Mouse (Mus musculus) layer of hippocampus, adult 9-10 months (tissue): ENCODE data around the gene Fbln5.

ENCODE experiments used
- DNase-seq: peaks from one replicate; pipeline ENCODE4 v3.0.0; 2022; ENCODE audit warnings: low spot score

Fbln5 gene

GRCm38 (mm10) chr12:101818608-101819370 lies at the start of gene Fbln5:
Gene Fbln5 (minus strand): TSS chr12:101819055.
- DNase-seq, result no peak

DNA sequence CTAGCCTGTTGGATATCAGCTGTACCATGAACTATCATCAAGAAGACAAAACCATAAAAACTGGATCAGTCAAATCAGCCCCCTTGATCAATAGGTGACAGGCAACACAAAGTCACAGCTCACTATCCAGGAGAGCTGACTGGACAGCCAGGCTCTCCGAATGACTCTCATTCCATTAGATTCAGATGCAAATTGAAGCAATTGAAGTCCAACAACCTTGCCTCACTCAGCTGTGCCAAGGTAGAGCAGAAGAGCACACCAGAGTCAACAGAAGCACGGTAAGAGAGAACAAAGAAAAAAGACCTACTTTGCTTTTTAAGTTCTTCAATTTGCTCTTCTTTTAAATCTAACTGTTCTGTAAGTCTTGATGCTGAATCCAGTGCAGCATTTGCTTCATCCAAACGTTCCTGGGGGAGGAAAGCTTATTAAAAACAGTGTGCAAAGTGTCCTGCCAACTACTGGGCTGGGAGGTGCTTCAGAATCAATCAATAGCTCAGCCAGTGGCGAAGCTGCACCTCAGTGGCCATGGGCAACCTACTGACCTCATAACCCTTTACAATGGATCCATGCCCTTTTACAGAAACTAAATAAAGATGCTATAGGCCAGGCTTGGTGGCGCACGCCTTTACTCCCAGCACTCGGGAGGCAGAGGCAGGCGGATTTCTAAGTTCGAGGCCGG lies 43.6 kb upstream of the Fbln5 start:
- DNase-seq, result no peak

DNA sequence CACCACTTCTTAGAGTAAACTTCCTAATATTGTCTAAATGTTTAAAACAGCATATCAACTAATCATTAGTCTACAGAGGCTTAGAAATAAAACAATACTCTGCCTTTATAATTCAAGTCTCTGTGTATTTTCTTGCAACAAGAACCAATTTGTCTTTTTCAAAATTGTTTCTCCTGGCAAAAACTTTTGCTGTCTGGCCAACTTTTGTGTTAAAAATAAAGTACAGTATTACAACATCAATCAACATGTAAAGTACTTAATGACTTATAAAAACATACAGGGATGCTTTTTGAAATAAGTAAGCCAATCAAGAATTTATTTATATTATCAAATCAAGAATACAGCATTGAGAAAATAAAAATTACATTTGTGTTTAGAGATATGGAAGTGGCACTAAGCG lies 41.4 kb upstream of the Fbln5 start:
- DNase-seq, result no peak

- no peak for DNase-seq
These were observed 39.2 kb upstream of the Fbln5 start for GRCm38 (mm10) chr12:101858011-101858410.

- DNase-seq, result no peak
These were observed 35.5 kb upstream of the Fbln5 start for GRCm38 (mm10) chr12:101854336-101854735.

DNA sequence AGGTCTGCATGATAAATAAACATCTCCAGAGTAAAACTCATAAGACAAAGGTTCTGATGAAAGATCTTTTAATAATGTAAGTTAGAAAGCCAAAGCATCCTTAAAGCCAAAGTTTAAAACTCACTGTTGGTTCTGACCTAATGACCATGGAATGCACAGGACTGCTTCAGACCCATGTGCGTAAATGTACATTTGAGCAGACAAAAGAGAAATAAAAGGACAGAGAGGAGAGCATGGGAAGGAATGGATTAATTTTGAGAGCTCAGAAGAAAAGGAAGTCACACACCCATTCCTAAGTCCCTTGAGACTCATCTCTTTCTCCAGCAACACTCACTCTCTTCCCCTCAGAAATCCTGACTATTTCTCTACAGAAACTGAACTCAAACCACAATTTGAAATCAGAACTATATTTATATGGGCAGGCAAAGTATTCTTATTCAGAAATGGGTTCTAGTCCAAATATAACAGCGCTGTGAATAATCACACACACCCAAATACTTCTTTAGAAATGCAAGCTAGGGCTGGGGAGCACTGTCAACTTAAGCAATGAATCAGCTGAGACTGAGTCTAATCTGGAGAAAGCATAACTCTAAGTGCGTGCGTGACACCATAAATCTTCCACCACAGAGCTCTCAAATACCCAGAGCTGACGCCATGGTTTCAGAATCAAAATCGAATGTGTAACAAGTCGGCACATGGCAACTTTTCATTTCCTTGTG lies 33.1 kb upstream of the Fbln5 start:
- DNase-seq, result no peak

DNA sequence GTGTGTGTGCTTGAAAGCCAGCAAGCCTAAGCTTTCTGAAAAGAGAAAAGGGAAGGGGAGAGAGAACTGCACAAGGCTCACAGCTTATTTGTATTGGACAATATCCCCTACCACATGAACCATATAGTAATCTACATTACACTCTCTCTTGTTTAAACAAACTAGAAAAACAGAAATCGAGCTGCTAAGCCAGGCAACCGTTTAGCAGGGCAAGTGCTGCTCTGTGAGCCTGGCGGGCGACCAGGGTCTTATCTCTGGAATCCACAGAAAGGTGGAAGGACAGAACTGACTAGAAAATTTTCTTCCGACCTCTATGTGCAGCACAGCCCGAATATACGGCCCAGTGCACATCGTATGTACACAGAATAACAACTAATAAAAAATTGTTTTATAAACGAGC lies 32.5 kb upstream of the Fbln5 start:
- no peak for DNase-seq

DNA sequence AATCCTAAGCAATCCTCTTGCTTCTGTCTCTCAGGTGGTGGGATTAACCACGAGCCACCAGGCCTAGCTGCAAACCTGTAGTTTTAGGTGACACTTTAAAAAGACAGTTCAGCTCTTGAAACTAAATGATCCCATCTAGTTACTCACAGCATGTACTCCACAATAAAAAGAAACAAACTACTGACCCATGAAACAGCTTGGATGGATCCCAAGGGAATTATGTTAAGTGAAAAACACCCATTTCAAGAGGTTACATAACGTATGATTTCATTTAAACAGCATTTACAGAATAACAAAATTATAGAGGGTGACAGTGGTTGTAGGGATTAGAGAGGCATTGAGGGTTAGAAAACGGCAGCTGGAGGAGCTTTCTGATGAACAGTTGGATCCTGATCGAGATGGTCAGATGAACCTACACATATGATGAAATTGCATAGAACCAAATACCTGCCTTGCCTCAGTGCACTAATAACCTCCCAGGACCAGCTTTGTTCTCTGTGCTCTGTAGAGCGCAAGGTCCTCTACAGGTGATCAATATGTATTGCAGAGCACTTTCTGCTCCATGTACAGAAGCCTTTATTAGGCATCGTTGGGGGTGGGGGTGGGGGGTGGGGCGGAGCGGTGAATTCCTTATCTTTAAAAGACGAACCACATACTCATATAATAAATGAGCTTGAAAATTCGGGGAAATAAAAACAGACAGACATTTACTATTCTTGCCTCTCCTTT lies 17.9 kb upstream of the Fbln5 start:
- DNase-seq, result no peak

GRCm38 (mm10) chr12:101834715-101835114 lies 15.9 kb upstream of the Fbln5 start:
- no peak for DNase-seq

- DNase-seq, result no peak
These were observed 14.9 kb upstream of the Fbln5 start for GRCm38 (mm10) chr12:101833776-101834175.

- no peak for DNase-seq
These were observed 14.3 kb upstream of the Fbln5 start for GRCm38 (mm10) chr12:101833115-101833506.

DNA sequence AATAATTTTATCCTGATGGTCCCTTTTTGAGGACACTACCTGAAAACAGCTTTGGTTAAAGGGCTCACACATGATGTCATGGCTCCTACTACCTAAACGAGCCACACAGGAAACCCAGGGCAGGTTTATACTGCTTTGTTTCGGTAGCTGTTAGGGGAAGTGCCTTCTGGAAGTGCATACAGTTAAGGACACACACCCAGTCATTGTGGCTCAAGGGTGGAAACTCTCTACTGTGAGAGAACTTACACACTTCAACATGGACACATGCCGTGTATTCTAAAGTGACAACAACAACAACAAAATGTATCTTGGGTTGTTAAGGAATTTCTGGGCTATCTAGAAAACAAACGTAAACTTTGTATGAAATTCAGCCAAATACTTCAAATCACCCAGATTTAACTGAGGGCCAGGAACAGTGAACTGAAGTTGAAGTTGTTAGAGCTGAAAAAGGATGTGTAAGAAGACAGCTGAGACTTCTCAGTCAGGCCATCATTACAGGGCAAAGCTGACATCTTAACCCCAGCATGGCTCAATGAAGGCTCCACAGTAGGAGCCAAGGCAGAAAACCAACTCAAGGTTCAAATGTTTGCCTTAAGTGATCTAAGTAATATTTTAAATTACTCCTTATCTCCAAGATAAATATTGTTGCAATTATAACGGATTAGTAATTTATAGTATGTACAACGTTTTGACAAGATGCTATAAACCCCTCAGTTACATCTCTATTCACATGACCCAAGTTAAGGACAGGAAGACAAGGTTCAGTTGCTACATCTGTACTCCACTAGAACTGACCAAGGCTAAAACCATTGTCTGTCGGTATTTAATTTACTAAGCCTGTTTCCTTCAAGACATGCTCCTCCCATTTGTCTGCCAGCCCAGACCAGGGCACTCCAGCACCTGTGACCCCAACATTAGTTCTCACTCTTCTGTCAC lies 13.6 kb upstream of the Fbln5 start:
- no peak for DNase-seq

DNA sequence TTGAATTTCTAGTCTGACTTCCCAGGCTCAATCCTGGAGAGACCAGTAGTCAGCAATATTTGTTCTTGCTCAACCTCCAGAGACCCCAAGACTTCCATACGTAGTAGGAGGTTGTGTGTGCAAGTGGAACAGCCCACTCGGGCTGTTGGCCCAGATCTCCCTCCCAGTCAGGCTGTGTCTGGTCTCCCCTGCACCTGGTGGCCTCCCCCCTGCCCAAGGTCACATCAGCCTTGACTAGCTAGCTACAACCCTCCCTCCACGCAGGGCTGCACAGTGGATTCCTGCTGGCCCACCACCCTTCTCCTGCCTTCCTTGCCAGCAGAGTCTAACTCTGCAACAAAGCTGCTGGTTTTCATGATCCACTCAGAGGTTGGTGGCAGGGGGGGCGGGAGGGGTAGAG lies 12.4 kb upstream of the Fbln5 start:
- no peak for DNase-seq

- no peak for DNase-seq
These were observed 4.3 kb upstream of the Fbln5 start for GRCm38 (mm10) chr12:101823161-101823560.

DNA sequence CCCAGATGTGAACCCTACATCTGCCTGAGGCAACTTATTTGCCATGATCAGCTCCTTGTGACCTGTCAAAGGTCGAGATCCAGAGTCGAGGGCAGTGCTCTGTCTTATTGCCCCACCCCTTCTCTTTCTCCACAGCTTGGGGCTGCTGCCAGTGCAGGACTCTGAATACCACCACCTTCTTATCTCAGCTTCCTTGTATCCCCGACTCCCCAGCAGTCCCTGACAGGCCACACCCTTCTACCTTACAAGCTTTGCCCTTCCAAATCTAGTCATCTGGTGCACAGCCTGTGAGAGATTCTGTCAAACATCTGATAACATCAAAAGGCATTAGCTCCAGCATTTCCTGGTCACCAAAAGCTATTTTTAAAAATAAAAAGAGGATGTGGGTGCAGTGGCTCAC lies 2.7 kb upstream of the Fbln5 start:
- DNase-seq, result no peak

DNA sequence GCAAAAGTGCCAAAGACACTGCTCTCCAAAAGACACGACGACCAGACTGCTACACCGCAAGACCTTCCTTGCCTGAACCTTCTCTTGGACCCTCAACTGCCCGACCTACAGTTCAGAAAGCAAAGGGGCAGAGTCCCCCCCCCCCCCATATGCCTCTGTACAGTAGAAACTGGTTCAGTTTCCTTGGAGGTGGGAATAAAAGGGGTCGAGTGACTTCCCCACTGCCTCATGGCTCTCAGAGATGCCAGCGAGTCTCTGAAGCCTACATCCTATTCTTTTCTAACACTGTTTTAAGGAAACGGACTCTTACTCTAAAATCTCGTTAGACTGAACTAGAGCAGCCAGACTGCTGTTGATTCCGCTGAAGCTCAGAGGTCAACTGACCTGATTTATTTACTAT lies 715 bp upstream of the Fbln5 start:
- no peak for DNase-seq

- no peak for DNase-seq
These were observed 628 bp downstream of the Fbln5 start for GRCm38 (mm10) chr12:101818246-101818607.

DNA sequence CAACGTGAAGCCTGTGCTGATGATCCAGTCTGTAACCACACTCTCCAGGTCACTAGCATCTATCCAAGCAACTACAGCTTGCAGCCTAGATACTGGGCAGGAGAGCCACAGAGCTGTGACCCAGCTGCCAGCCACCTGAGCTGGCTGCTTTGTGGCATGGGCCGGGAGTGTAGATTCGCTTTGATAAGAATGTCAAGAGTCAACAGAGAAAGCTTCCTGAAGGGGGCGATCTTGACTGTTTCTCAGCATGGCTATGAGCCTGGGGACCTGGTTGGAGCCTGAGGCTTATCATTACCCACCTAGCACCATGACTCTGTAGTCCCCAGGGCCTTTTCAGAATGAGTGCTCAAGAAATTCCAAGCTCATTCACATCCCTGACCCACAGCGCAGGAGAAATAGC lies 2.0 kb downstream of the Fbln5 start:
- no peak for DNase-seq

- DNase-seq, result no peak
These were observed 3.1 kb downstream of the Fbln5 start for GRCm38 (mm10) chr12:101815796-101816195.

DNA sequence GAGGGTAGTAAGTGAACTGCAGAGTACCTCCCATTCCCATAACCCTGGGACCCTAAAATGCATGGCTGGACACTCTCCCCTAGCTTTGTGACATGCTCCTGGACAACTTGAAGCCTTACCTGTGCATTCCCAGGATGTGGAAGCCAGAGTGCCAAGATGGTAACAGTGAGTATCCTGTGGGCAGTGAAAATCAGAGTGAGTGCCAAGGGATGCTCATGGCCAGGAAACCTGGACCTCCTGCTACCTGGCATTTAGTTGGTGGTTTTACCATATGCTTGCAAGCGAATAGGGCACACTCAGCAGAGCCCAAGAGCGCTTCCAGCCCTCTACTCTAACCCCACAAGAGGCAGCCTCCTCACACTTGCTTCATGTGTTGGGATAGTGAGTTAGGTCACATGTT lies 4.4 kb downstream of the Fbln5 start:
- no peak for DNase-seq

DNA sequence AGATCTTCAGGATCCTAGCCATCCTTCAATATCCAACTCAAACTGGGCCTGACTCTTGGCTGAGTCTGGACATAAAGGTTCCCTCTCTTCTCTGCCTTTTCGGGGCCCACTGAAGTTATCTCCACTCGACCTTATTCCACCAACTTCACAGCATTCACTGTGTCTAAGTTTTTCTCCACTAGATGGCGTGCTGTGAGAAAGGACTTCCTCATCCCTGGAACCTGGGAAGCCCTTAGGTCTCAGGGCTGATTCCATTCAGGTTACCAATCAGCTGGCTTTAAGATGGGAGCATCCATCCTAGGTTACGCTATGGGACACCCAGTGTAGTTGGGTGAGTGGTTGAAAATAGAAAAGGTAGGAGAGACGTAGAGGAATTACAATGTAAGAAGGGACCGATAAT lies 7.7 kb downstream of the Fbln5 start:
- DNase-seq, result no peak
